Mouse (Mus musculus): ENCODE data around the gene Slc16a12.
A peak's percentile ranks its signal among the peaks of the same experiment; 100 is the strongest.
"Not testable (repeated sequence)": the region's sequence is repeated elsewhere in the genome, so short reads cannot be mapped to it uniquely, and the experiment has no call there.

Slc16a12 gene

DNA sequence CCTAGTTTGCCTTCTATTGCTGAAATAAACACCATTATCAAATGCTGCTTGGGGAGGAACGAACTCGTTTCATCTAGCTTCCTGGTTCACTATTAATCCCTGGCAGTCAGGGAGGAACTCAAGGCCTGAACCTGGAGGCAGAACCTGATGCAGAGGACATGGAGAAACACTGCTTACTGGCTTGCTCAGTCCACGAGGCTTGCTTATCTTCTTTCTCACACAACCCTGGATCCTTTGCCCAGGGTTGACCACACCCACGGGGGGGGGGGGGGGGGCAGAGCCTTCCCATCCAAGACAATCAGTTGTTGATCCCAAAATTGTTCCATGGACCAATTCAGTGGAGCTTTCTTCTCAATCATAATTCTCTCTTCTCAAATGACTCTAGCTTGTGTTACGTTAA is 84.3 kb downstream of the Slc16a12 start:
- no peak for DNase-seq

DNA sequence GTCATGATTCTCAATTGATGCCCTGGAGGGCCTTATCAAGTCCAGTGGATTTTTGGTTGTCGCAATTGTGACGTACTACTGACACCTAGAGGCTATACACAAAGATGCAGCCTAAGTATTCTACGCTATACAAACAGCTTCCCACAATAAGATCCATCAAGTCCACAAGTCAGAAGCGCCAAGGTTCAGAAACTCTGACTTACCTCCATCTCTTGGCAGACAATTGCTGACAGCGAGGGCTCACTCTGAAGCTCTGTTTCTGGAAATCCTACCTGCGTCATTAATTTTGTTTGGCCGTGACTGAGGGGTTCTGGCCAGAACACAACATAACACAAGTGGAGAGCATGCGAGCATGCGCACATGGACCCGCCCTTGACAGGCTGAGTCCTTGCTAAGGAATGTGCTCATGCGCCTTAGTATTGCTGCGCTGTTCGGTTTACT is 85.0 kb downstream of the Slc16a12 start:
- peak; percentile 56 for DNase-seq

DNA sequence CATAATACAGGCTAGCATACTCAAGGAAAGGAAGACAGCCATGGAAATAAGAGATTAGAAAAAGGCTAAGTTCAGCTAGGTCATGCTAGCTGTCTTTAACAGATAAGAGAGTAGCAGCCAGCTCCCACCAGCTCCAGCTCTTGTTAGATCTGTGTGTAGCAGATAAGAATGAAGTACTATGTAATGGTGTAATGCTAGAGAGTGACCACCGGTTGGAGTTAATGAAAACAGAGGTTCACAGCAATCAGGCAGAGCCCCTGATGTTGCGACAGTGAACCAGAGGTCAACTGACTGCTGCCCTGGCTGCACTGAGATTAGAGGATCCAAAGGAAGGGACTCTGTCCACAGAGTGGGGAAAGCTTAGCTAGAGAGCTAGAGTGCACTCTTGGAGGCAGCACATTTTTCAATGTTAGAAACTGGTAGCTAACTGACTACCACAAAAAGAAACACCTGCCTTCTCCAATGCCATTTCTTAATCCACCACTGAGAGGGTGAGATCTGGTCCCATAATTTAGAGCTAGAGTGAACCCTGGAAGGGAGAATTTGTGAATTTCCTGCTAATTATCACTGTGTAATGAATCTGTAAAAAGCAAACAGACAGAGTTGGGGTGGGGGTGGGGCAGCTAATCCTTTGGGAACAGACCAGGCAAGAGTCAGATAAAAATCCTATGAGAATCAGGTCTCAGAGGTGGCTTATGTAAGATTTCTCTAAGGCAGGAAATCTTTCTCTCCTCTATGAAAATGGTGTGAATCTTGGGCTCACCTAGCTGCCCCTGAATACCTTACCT is 90.4 kb downstream of the Slc16a12 start:
- DNase-seq = no peak

GRCm38 (mm10) chr19:34655227-34655805 is 91.8 kb downstream of the Slc16a12 start:
- DNase-seq = no peak

- DNase-seq = no peak
Measured at GRCm38 (mm10) chr19:34650997-34651396, 96.1 kb downstream of the Slc16a12 start.

DNA sequence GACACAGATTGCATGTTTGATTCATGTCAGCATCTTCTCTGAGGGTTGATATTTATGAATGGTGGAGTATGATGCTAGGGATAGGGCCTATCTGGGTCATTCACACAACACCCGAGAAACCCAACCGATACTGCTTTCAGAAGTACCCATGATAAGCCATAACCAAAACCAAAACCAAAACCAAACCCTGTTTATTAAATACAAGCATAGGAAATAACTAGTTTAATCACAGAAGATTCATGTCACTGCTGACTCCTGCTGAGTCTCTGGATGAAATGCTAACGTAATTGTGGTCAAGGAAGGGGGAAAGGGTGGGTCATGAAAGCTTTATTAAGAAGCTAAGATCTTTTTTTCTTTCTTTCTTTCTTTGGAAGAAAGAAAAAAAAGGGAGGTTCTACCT is 96.8 kb downstream of the Slc16a12 start:
- no peak for DNase-seq

GRCm38 (mm10) chr19:34647630-34648029 is 99.5 kb downstream of the Slc16a12 start:
- not testable (repeated sequence) for DNase-seq

- no peak for DNase-seq
Measured at GRCm38 (mm10) chr19:34642616-34643015, 104.5 kb downstream of the Slc16a12 start.

GRCm38 (mm10) chr19:34640623-34641022 is 106.5 kb downstream of the Slc16a12 start, which contains the start of the genes Ifit1bl2 and Ifit1:
Ifit1bl2 (minus strand) TSS chr19:34640743.
Ifit1 (plus strand) TSS chr19:34640871.
- DNase-seq = no peak

GRCm38 (mm10) chr19:34636933-34637557 is 110.0 kb downstream of the Slc16a12 start:
- no peak for DNase-seq

- no peak for DNase-seq
Measured at GRCm38 (mm10) chr19:34633484-34633883, 113.6 kb downstream of the Slc16a12 start.

- no peak for DNase-seq
Measured at GRCm38 (mm10) chr19:34631487-34631886, 115.6 kb downstream of the Slc16a12 start.

- DNase-seq = no peak
Measured at GRCm38 (mm10) chr19:34627496-34627895, 119.6 kb downstream of the Slc16a12 start.

- no peak for DNase-seq
Measured at GRCm38 (mm10) chr19:34624663-34625062, 122.4 kb downstream of the Slc16a12 start.

- DNase-seq = no peak
Measured at GRCm38 (mm10) chr19:34623781-34624180, 123.3 kb downstream of the Slc16a12 start.

DNA sequence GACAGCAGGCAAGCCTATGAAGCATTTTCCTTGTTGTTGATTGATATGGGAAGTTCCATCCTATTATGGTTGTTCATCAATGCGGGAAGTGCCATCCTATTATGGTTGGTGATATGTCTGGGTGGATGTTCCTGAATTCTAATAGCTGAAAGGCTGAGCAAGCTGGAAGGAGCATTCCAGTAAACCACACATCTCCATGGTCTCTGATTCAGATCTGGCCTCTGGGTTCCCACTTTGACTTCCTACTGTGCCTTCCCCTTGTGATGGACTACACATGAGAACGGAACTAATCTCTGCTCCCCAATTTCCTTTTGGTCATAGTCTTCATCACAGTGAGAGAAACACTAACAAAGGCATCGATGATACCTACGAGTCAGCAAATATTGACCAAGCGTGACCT is 126.2 kb downstream of the Slc16a12 start:
- no peak for DNase-seq
